Mouse (Mus musculus) heart, adult 2 months (tissue): ENCODE measurements around the gene A230072I06Rik. TPM values are rescaled to one million over a fixed set of nuclear protein-coding genes. Genes with fewer than 3 reads are reported as not detected.

Experiments
- DNase-seq, 2 experiments: peaks; one replicate each; pipeline ENCODE4 v3.0.0; 2021
- H3K27ac ChIP-seq: fragments of 200-600 bp; 2 replicates; pipeline ENCODE4 v1.8.1; 2022
- H3K27me3 ChIP-seq: fragments of 200-500 bp; 2 replicates; pipeline ENCODE4 v1.6.1; 2012; ENCODE audit warnings: mild to moderate bottlenecking, low read length, inconsistent platforms, mixed read lengths; ENCODE audit not compliant: control insufficient read depth, insufficient read depth
- H3K36me3 ChIP-seq: fragments of 200-500 bp; 2 replicates; pipeline ENCODE4 v1.6.1; 2012; ENCODE audit warnings: low read length, inconsistent platforms; ENCODE audit not compliant: control insufficient read depth, insufficient read depth
- H3K4me1 ChIP-seq: fragments of 200-500 bp; 2 replicates; pipeline ENCODE4 v1.6.1; 2011; ENCODE audit warnings: low read length; ENCODE audit not compliant: control insufficient read depth, insufficient read depth
- H3K4me3 ChIP-seq: fragments of 200-600 bp; 2 replicates; pipeline ENCODE4 v1.8.1; 2022
- H3K79me2 ChIP-seq: fragments of 200-500 bp; replicated peaks from 2 replicates; pipeline ENCODE4 v1.6.1; 2012; ENCODE audit warnings: mild to moderate bottlenecking, inconsistent platforms, low read length, moderate library complexity, mixed read lengths; ENCODE audit not compliant: control insufficient read depth, insufficient read depth
- H3K9ac ChIP-seq: fragments of 200-500 bp; 2 replicates; pipeline ENCODE4 v1.6.1; 2012; ENCODE audit warnings: low read depth, mild to moderate bottlenecking, control low read depth, inconsistent platforms, low read length, mixed read lengths
- CTCF ChIP-seq: fragments of 200-600 bp; IDR thresholded peaks from 2 replicates; pipeline ENCODE4 v1.8.1; 2022; ENCODE audit warnings: antibody characterized with exemption, mild to moderate bottlenecking, moderate library complexity
- EP300 ChIP-seq: fragments of 200-500 bp; IDR thresholded peaks from 2 replicates; pipeline ENCODE4 v1.6.1; 2011; ENCODE audit warnings: low read depth, low read length, control low read depth; ENCODE audit not compliant: insufficient read depth
- POLR2A ChIP-seq: fragments of 200-500 bp; IDR thresholded peaks from 2 replicates; pipeline ENCODE4 v1.6.1; 2011; ENCODE audit warnings: mild to moderate bottlenecking, low read depth, low read length, control low read depth; ENCODE audit not compliant: insufficient read depth
- WGBS: fragments of 180-500 bp; shearing (Covaris S2); methylation state at CpG from one replicate; pipeline ENCODE4 v1.1.7; 2018; 5-methylcytosine and 5-hydroxymethylcytosine counted together
- intact Hi-C: fragments of 180-260 bp; cut with DNase I; formaldehyde crosslinking; loops from one replicate; pipeline ENCODE4 v1.15.1; 2025
- polyA plus RNA-seq: library from polyadenylated mRNA; depleted of rRNA; stranded (reverse); fragments of >200 nt; gene quantifications from 2 replicates; pipeline ENCODE4 v1.2.3, GENCODE M21; 2012
- total RNA-seq, 2 experiments: library from RNA; stranded (reverse); gene quantifications; 2 replicates each; pipeline ENCODE4 v1.2.3; 2021

A230072I06Rik gene
- total and polyA plus RNA-seq, 3 experiments, result not detected

- TF ChIP-seq EP300 (no peak), CTCF (no peak), POLR2A (no peak)
- H3K36me3 ChIP-seq, result no peaks in the 10 kb centered on the region
- no peak overlapping the region for H3K27ac ChIP-seq
- H3K4me3 ChIP-seq, result no peak overlapping the region
- H3K27me3 ChIP-seq, result no peaks in the 10 kb centered on the region
- no peak overlapping the region for H3K9ac ChIP-seq
- no peaks in the 10 kb centered on the region for H3K79me2 ChIP-seq
- intact Hi-C loops, result no loop called here
- 70% methylated on average over 6 of the region's 6 CpGs for WGBS
- no peaks in the 10 kb centered on the region for H3K4me1 ChIP-seq
- no peak for DNase-seq
These were observed 18.1 kb upstream of the A230072I06Rik start for GRCm38 (mm10) chr8:12260476-12261029.

GRCm38 (mm10) chr8:12261556-12261955, 17.1 kb upstream of the A230072I06Rik start:
- intact Hi-C loops, result no loop called here
- no peaks in the 10 kb centered on the region for H3K36me3 ChIP-seq
- H3K4me1 ChIP-seq, result no peaks in the 10 kb centered on the region
- H3K9ac ChIP-seq, result no peak overlapping the region
- no peaks in the 10 kb centered on the region for H3K27me3 ChIP-seq
- no peak overlapping the region for H3K4me3 ChIP-seq
- no peak for DNase-seq
- WGBS, result 59% methylated on average over 4 of the region's 4 CpGs
- TF ChIP-seq EP300 (no peak), CTCF (no peak), POLR2A (no peak)
- H3K27ac ChIP-seq, result no peak overlapping the region
- no peaks in the 10 kb centered on the region for H3K79me2 ChIP-seq

- intact Hi-C loops, result no loop called here
- Histone ChIP-seq H3K4me1 (no peaks in the 10 kb centered on the region), H3K27me3 (no peaks in the 10 kb centered on the region), H3K4me3 (no peak overlapping the region), H3K36me3 (no peaks in the 10 kb centered on the region), H3K9ac (no peak overlapping the region), H3K79me2 (no peaks in the 10 kb centered on the region), H3K27ac (no peak overlapping the region)
- TF ChIP-seq POLR2A (no peak), EP300 (no peak), CTCF (no peak)
- WGBS, result 92% methylated on average over 8 of the region's 8 CpGs
- no peak for DNase-seq
These were observed 13.6 kb upstream of the A230072I06Rik start for GRCm38 (mm10) chr8:12264996-12265395.

- Histone ChIP-seq H3K4me3 (no peak overlapping the region), H3K27me3 (no peaks in the 10 kb centered on the region), H3K9ac (no peak overlapping the region), H3K79me2 (no peaks in the 10 kb centered on the region), H3K4me1 (no peaks in the 10 kb centered on the region), H3K36me3 (no peaks in the 10 kb centered on the region), H3K27ac (no peak overlapping the region)
- TF ChIP-seq POLR2A (no peak), EP300 (no peak), CTCF (no peak)
- no peak for DNase-seq
- intact Hi-C loops, result no loop called here
- WGBS, result 84% methylated on average over 5 of the region's 5 CpGs
These were observed 10.8 kb upstream of the A230072I06Rik start for GRCm38 (mm10) chr8:12267863-12268262.

- H3K9ac ChIP-seq, result no peak overlapping the region
- H3K79me2 ChIP-seq, result no peaks in the 10 kb centered on the region
- no peaks in the 10 kb centered on the region for H3K27me3 ChIP-seq
- no peak overlapping the region for H3K4me3 ChIP-seq
- no peaks in the 10 kb centered on the region for H3K4me1 ChIP-seq
- TF ChIP-seq POLR2A, result no peak
- TF ChIP-seq CTCF, result no peak
- no peak for TF ChIP-seq EP300
- intact Hi-C loops, result no loop called here
- no peaks in the 10 kb centered on the region for H3K36me3 ChIP-seq
- 73% methylated on average over 14 of the region's 14 CpGs for WGBS
- H3K27ac ChIP-seq, result no peak overlapping the region
- DNase-seq, result no peak
These were observed 10.3 kb upstream of the A230072I06Rik start for GRCm38 (mm10) chr8:12268306-12268829.

GRCm38 (mm10) chr8:12279482-12280192, 1.0 kb downstream of the A230072I06Rik start:
- 31% methylated on average over 13 of the region's 13 CpGs for WGBS
- no peak overlapping the region for H3K4me3 ChIP-seq
- TF ChIP-seq POLR2A (no peak), EP300 (no peak), CTCF (no peak)
- H3K4me1 ChIP-seq, result peaks cover 4% of the 10 kb centered on the region
- DNase-seq, result no peak
- intact Hi-C loops, result no loop called here
- no peaks in the 10 kb centered on the region for H3K27me3 ChIP-seq
- H3K36me3 ChIP-seq, result no peaks in the 10 kb centered on the region
- H3K79me2 ChIP-seq, result no peaks in the 10 kb centered on the region
- H3K9ac ChIP-seq, result no peak overlapping the region
- no peak overlapping the region for H3K27ac ChIP-seq
